ENCODE assay signal across 29 mouse cellular contexts in genomic region chr9:14724755-14725420, GRCm38 (mm10). TPM values are rescaled to one million over a fixed set of nuclear protein-coding genes. Genes with fewer than 3 reads are reported as not detected.
A peak's percentile ranks its signal among the peaks of the same experiment; 100 is the strongest.
DNase-seq lines count a peak whose midpoint lies in the region; ATAC-seq and TF ChIP-seq lines count a peak whose summit lies in the region.
"Had no signal": no experiment of that assay in that cellular context is flagged by ENCODE, and none has a peak within 500 bp of the region (broad histone marks: within the 10 kb centered on the region; RNA-seq: fewer than 3 reads in every experiment).

No protein-coding gene starts in this region.

- H3K27ac ChIP-seq in bone marrow macrophage, adult 2 months (ENCODE audit: insufficient read depth, low read depth, low read length), result peak overlapping the region; percentile 26
- H3K27ac ChIP-seq: embryonic facial prominence, embryonic 12.5 days; forebrain, embryonic 13.5 days; heart, adult 2 months; layer of hippocampus, adult 2 months; midbrain, embryonic 10.5 days; neural tube, embryonic 12.5 days; stomach, postnatal 0 days had no signal

- H3K4me3 ChIP-seq in bone marrow macrophage, adult 2 months (ENCODE audit: insufficient read depth, low read length), result no peak overlapping the region
- H3K4me3 ChIP-seq: embryonic facial prominence, embryonic 12.5 days; erythroblast, embryonic 14.5 days; forebrain, embryonic 13.5 days; heart, adult 2 months; layer of hippocampus, adult 2 months; midbrain, embryonic 10.5 days; neural tube, embryonic 12.5 days had no signal

- DNase-seq in spleen, postnatal 36 days (ENCODE audit: low spot score in 2 of 2), result peak; percentile 12 to 37
- DNase-seq in spleen, adult 18-20 months, result no peak
- no peak for DNase-seq in left cerebral cortex, adult 8-10 months (ENCODE audit: low spot score in 2 of 2)
- no peak for DNase-seq in right cerebral cortex, postnatal 10 days (ENCODE audit: low spot score in 2 of 2)
- no peak for DNase-seq in layer of hippocampus, adult 9-10 months (ENCODE audit: low spot score)
- DNase-seq: adrenal gland, adult 8-10 months; cerebellum, adult 8-10 months; gastrocnemius, postnatal 10 days; heart, adult 2 months; heart, postnatal 4 days; kidney, adult 8-10 months; kidney, postnatal 14 days; left cerebral cortex, postnatal 4 days; liver; lung, adult 18-20 months; right cerebral cortex, adult 18-20 months had no signal

- H3K4me1 ChIP-seq in bone marrow macrophage, adult 2 months (ENCODE audit: control insufficient read depth, insufficient read depth, low read length), result peaks cover 19% of the 10 kb centered on the region
- H3K4me1 ChIP-seq: embryonic facial prominence, embryonic 12.5 days; forebrain, embryonic 13.5 days; neural tube, embryonic 12.5 days had no signal

- no peak for TF ChIP-seq POLR2A in bone marrow macrophage, adult 2 months (IDR thresholded peaks at IDR 0.05; ENCODE audit: borderline replicate concordance, low read depth, low read length)

- ATAC-seq in megakaryocyte progenitor cell, adult 5-6 weeks (replicated peaks; ENCODE audit: poor library complexity), result peak; percentile 91
- ATAC-seq: forebrain, embryonic 13.5 days had no signal

- no peak for TF ChIP-seq CTCF in bone marrow macrophage, adult 2 months (IDR thresholded peaks at IDR 0.05; ENCODE audit: low read depth, low read length)

RNA-seq across cellular contexts. Expression of gene Piwil4, which starts 15.6 kb away (rescaled TPM):
- not detected in 2 replicates for polyA plus RNA-seq in bone marrow macrophage, adult 2 months (2012; ENCODE audit: insufficient read depth, insufficient read length, missing spikeins)
- total RNA-seq in megakaryocyte progenitor cell, adult 5-6 weeks (2015), result 0.29 TPM in 1 of 2 replicates, not detected in the other
- total RNA-seq in megakaryocyte progenitor cell, adult 5-6 weeks (2017), result not detected in 2 replicates
- total RNA-seq in left cerebral cortex, adult 8-10 months (2022), result not detected
- total RNA-seq: heart, adult 2 months; heart, postnatal 4 days; layer of hippocampus, adult 2 months; left cerebral cortex, adult 18-20 months had no signal
- polyA plus RNA-seq: cortical plate, adult 2 months; erythroblast, embryonic 14.5 days; forebrain, embryonic 13.5 days; heart, adult 2 months had no signal

RNA-seq across cellular contexts. Expression of gene Fut4, which starts 27.3 kb away (rescaled TPM):
- polyA plus RNA-seq in bone marrow macrophage, adult 2 months (2012; ENCODE audit: insufficient read depth, insufficient read length, missing spikeins), result 2.4 and 3.0 TPM in 2 replicates
- 6.3 and 10.0 TPM in 2 replicates for total RNA-seq in megakaryocyte progenitor cell, adult 5-6 weeks (2015)
- 8.6 and 9.3 TPM in 2 replicates for total RNA-seq in megakaryocyte progenitor cell, adult 5-6 weeks (2017)
- under 1 TPM; 0.15 to 0.32 (median 0.21) TPM for total RNA-seq in left cerebral cortex, adult 8-10 months (2022)
- total RNA-seq: CH12.LX had no signal
- polyA plus RNA-seq: erythroblast, embryonic 14.5 days had no signal

RNA-seq across cellular contexts. Expression of gene 1700012B09Rik, which starts 45.9 kb away (rescaled TPM):
- polyA plus RNA-seq in bone marrow macrophage, adult 2 months (2012; ENCODE audit: insufficient read depth, insufficient read length, missing spikeins), result not detected in 2 replicates
- 7.4 and 9.9 TPM in 2 replicates for total RNA-seq in megakaryocyte progenitor cell, adult 5-6 weeks (2015)
- total RNA-seq in megakaryocyte progenitor cell, adult 5-6 weeks (2017), result 7.1 and 10.8 TPM in 2 replicates
- under 1 TPM in 1 of 4 experiments, not detected in 3; 0.59 TPM for total RNA-seq in left cerebral cortex, adult 8-10 months (2022)
- total RNA-seq: adrenal gland, adult 8-10 months; CH12.LX; gastrocnemius, postnatal 10 days; heart, adult 2 months; heart, postnatal 4 days; left cerebral cortex, adult 18-20 months had no signal
- polyA plus RNA-seq: erythroblast, embryonic 14.5 days; heart, adult 2 months; heart, embryonic 14.5 days; neural tube, embryonic 12.5 days; stomach, postnatal 0 days had no signal

RNA-seq across cellular contexts. Expression of gene Mre11a, which starts 59.6 kb away (rescaled TPM):
- polyA plus RNA-seq in bone marrow macrophage, adult 2 months (2012; ENCODE audit: insufficient read depth, insufficient read length, missing spikeins), result 22.0 and 25.2 TPM in 2 replicates
- 21.6 and 27.4 TPM in 2 replicates for total RNA-seq in megakaryocyte progenitor cell, adult 5-6 weeks (2015)
- 68.7 and 95.2 TPM in 2 replicates for total RNA-seq in megakaryocyte progenitor cell, adult 5-6 weeks (2017)
- 10 to 100 TPM; 14.6 to 19.7 (median 16.2) TPM for total RNA-seq in left cerebral cortex, adult 8-10 months (2022)

RNA-seq across cellular contexts. Expression of gene Ankrd49, which starts 59.8 kb away (rescaled TPM):
- polyA plus RNA-seq in bone marrow macrophage, adult 2 months (2012; ENCODE audit: insufficient read depth, insufficient read length, missing spikeins), result 12.7 and 19.1 TPM in 2 replicates
- total RNA-seq in megakaryocyte progenitor cell, adult 5-6 weeks (2015), result 71.1 and 80.4 TPM in 2 replicates
- total RNA-seq in megakaryocyte progenitor cell, adult 5-6 weeks (2017), result 66.5 and 80.6 TPM in 2 replicates
- 10 to 100 TPM; 13.2 to 15.8 (median 13.7) TPM for total RNA-seq in left cerebral cortex, adult 8-10 months (2022)

Comparison
In these comparisons a context has a peak if more than half of its experiments do, and no peak if none do; other contexts are left out.
1. DNase-seq: peak in spleen, postnatal 36 days (2 of 2); none in spleen, adult 18-20 months (0 of 2), left cerebral cortex, adult 8-10 months (0 of 2), right cerebral cortex, postnatal 10 days (0 of 2) and layer of hippocampus, adult 9-10 months (single experiment).
2. RNA of gene Fut4, which starts 27.3 kb away (total RNA-seq): 6.3 to 10.0 TPM in megakaryocyte progenitor cell, adult 5-6 weeks; 0.15 to 0.32 TPM in left cerebral cortex, adult 8-10 months; every median in the first group is over 4 times any median in the second.
3. RNA of gene 1700012B09Rik, which starts 45.9 kb away (total RNA-seq): 7.1 to 10.8 TPM in megakaryocyte progenitor cell, adult 5-6 weeks; 0.59 TPM in left cerebral cortex, adult 8-10 months; every median in the first group is over 4 times any median in the second.